Mouse (Mus musculus) forelimb bud, embryonic 11.5 days (tissue): ENCODE measurements at regions not wholly inside any gene's neighbourhood (a gene's known extent, or its start where the extent isn't known, plus 50 kb on each side); places are given as distances from the start of the nearest gene placed in this dataset.
A peak's percentile ranks its signal among the peaks of the same experiment; 100 is the strongest.

Experiments
- DNase-seq: peaks from one replicate; pipeline ENCODE4 v3.0.0-alpha.2; 2012; ENCODE audit warnings: low read depth, low spot score

GRCm38 (mm10) chr2:106455972-106456371, 237.1 kb upstream of the Mpped2 start:
- DNase-seq: no peak

GRCm38 (mm10) chr2:106458003-106458402, 235.1 kb upstream of the Mpped2 start:
- peak; percentile 65 for DNase-seq

DNA sequence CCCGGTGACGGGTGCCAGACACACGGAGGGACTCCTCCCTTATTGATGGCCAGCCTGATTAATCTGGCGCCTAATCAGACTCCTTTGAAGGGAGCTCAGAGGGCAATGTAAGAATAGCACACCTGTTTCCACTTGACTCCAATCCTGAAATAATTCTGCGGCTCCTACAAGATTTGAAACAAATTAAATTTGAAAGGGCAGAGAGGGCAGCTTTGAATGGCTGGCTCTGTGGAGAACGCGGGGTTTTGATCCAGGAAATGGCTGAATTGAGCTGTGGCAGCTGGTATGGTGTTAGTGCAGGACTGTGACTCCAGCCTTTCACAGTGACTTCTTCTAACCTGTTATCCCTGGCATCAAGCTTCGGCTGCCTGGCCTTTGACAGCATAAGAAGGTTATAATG, 232.0 kb upstream of the Mpped2 start:
- peak; percentile 69 for DNase-seq

- peak; percentile 21 for DNase-seq
Observed at GRCm38 (mm10) chr2:106461490-106461889, 231.6 kb upstream of the Mpped2 start.

GRCm38 (mm10) chr2:106461973-106462637, 231.0 kb upstream of the Mpped2 start:
- peak; percentile 69 for DNase-seq

GRCm38 (mm10) chr2:106465055-106465454, 228.0 kb upstream of the Mpped2 start:
- no peak for DNase-seq

DNA sequence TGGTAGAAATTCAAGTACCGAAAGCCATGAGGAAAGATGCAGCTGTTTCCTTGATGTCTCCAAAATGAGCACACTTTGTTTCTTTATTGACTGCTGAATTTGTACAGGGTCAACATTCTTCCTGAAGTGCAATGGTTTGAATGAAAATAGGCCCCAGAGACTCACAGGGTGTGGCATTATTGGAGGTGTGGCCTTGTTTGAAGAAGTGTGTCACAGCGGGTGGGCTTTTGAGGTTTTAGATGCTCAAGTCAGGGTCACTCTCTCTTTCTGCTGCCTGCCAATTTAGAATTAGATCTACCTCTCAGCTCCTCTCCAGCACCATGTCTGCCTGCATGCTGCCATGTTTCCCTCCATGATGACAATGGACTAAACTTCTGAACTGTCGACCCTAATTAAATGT, 227.2 kb upstream of the Mpped2 start:
- DNase-seq: no peak

GRCm38 (mm10) chr2:106469196-106469595, 223.9 kb upstream of the Mpped2 start:
- DNase-seq: no peak

DNA sequence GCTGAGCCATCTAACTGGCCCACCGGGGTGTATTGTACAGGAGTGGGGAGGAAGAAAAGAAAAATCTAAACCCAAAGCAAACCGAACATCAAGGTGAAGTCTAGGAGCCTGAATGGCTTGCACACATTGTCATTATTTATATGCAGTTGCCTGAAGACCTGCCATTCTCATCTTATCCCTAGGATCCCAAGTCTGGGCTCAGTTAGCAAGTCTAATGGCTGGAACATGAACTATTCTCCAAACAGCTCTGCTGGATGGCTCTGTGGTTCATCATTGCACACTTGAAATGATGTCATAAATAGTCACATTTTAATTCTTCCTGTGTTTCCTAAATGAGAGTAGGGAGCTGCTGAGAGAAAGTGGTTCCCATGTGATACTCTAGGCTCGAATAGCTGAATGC, 219.6 kb upstream of the Mpped2 start:
- DNase-seq: peak; percentile 57

GRCm38 (mm10) chr2:106477991-106478390, 215.1 kb upstream of the Mpped2 start:
- DNase-seq: no peak

DNA sequence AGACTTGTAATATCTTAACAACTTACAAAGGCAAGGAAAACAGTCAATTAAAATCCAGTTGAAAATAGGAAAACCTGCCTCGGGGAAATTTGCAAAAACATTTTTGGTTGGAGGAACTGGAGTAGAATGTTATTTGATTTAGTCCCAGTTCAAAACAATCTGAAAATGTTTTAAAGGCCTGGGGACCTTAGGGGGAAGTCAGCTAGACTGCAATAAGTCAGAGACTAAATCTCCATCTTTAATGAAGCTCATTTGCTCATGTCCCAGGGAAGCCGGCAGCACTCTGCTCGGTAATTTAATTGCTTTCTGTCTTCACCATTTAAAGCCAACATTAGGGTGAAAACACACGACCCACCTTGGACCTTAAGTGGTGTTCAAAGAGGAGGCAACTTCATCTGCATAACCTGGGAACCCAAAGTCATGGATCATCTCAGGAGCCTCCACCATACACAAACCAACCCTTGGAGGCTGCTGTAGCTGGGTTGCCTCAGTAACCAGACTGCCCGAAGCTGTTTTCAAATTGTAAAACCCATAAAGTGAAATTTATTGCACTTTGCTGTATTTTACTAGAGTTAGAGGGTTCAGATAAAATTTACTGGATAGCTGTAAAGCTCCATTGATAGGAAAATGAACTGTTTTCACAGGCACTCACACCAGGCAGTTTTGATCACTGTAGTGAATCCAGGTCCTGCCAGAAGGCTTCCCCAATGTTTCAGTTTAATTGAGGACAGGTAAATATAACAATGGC, 205.6 kb upstream of the Mpped2 start:
- peak; percentile 72 for DNase-seq

DNA sequence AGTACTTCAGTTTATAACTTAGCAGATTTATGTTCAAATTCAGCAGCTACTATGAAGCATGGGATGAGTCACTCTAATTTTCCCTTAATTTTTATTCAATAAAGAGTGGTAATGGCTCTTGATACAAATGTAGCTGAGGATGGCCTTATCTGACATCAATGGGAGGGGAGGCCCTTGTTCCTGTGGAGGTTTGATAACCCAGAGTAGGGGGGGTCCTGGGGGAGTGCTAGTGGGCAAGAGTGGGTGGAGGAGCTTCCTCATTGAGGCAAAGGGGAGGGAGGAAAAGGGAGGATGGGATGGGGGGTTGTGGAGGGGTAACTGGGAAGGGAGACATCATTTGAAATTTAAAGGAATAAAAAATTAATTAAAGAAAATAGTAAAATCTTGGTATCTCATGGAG, 194.3 kb upstream of the Mpped2 start:
- DNase-seq: no peak

GRCm38 (mm10) chr2:106499227-106499928, 193.7 kb upstream of the Mpped2 start:
- DNase-seq: no peak

- no peak for DNase-seq
Observed at GRCm38 (mm10) chr2:106504933-106505420, 188.1 kb upstream of the Mpped2 start.

DNA sequence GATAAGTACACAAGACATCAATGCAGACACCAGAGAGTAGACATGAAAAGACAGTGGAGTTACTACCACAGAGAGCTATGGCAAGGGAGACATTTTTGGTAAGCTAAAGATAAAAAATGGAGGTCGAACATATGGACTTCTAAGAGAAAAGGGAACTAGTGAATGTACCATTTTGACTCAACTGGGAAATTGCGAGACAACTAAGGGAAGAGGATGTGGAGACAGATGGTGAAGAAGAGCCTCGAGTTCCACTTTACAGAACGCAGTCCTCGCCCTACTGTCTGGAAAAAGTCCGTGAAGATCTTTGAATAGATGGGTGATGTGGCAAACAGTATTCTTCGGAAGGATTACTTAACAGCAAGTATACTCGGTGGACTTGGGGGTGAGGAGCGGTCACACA, 181.2 kb upstream of the Mpped2 start:
- DNase-seq: no peak

DNA sequence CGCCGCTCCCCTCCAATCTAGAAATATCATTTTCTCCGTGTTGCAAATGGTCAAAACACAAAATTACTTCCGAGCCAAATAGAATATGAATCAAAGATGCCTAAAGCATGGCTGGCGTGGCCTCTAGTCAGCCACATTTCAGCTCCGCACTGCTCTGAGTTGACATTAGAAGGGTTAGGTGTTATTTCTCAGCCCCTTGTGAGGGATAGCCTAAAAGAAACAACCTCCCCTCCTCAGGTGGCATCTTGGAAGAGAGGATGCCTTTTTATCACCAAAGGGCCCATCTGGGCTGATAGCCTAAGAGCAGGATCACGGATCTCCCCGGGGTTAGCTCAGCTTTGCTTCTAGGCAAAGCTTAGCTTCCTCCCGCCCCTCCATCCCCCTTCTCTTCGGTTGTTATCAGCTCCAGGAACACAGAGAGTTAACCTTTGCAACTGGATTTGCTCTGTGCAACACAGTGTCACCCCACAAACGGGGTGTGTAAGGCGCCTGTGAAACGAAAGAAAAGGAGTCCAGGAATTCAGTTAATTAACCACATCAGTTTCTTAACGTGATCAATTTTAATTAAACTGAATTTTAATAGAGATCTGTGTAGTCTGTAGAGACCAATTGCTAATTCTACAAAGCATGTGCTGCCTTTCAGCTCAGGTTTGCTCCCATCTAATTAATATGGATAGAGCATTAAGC, 180.6 kb upstream of the Mpped2 start:
- no peak for DNase-seq

GRCm38 (mm10) chr2:106513025-106513386, 180.1 kb upstream of the Mpped2 start:
- no peak for DNase-seq

GRCm38 (mm10) chr2:106517224-106517623, 175.8 kb upstream of the Mpped2 start:
- no peak for DNase-seq

GRCm38 (mm10) chr2:106522961-106523360, 170.1 kb upstream of the Mpped2 start:
- no peak for DNase-seq

- peak; percentile 79 for DNase-seq
Observed at GRCm38 (mm10) chr2:106527008-106527407, 166.1 kb upstream of the Mpped2 start.

GRCm38 (mm10) chr2:106529247-106529646, 163.8 kb upstream of the Mpped2 start:
- DNase-seq: no peak

DNA sequence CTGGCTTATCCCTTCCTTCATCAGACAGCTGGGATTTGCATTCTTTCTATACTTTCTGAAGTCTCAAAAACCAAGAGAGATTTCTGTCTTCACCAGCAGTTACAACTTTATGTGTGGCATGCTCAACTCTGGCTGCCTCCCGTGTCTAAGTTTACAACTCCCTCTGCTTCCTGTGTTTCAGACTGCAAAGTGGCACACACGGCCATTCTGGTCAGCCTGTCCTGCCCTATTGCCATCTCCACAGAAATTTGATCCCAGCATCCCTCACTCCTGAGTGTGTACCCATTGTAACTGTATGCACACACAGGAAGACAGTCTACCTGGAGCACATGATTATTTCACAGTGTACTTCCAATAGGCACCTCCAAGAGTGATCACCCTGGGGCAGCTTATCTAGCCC, 163.3 kb upstream of the Mpped2 start:
- no peak for DNase-seq
